Comparison of ENCODE assay signal across 10 mouse cellular contexts in the genomic region with DNA sequence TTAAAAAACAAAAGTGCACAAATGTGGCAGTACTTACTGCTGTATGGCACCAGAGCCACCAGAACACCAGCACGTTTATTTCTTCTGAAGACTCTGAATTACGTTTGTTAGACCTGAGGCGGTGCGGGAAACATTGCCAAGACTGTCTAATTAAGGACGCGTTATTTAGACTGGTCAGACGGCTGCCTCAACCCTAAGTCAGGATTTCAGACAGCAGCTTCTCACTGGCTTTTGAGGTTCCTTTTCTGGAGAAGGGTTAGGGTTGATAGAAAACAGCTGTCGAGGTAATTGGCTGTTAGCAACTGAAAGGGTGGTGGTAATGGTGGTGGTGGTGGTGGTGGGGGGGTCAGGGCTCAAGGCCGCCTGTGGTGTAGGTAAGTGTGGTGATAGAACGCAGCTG. TPM values are rescaled to one million over a fixed set of nuclear protein-coding genes. Genes with fewer than 3 reads are reported as not detected.
A peak's percentile ranks its signal among the peaks of the same experiment; 100 is the strongest.
DNase-seq lines count a peak whose midpoint lies in the region; ATAC-seq and TF ChIP-seq lines count a peak whose summit lies in the region.
"Had no signal": no experiment of that assay in that cellular context is flagged by ENCODE, and none has a peak within 500 bp of the region (broad histone marks: within the 10 kb centered on the region; RNA-seq: fewer than 3 reads in every experiment).

No protein-coding gene starts in this region.

- no peak for TF ChIP-seq CTCF in cortical plate, adult 2 months (IDR thresholded peaks at IDR 0.05; ENCODE audit: extremely low read depth, insufficient read depth, low read length)

- no peak for ATAC-seq in heart, embryonic 16.5 days (replicated peaks; ENCODE audit: extremely low read depth, insufficient read depth, low FRiP score)
- no peak for ATAC-seq in hindbrain, embryonic 14.5 days (ENCODE audit: low FRiP score)
- no peak for ATAC-seq in midbrain, embryonic 14.5 days (ENCODE audit: low FRiP score, low TSS enrichment)

- no peaks in the 10 kb centered on the region for H3K27me3 ChIP-seq in heart, embryonic 16.5 days (ENCODE audit: control insufficient read depth, insufficient read depth, low read length)
- peaks cover 36% of the 10 kb centered on the region for H3K27me3 ChIP-seq in hindbrain, embryonic 14.5 days (ENCODE audit: control insufficient read depth, insufficient read depth, low read length)
- H3K27me3 ChIP-seq in midbrain, embryonic 14.5 days (ENCODE audit: control insufficient read depth, insufficient read depth, low read length): peaks cover 19% of the 10 kb centered on the region

- intact Hi-C loops in heart, postnatal 14 days (cut with DNase I): no loop called here
- intact Hi-C loops in left cerebral cortex, postnatal 36 days (cut with DNase I): no loop called here

- H3K9me3 ChIP-seq in heart, embryonic 16.5 days (replicated peaks; ENCODE audit: control insufficient read depth, low read length): no peaks in the 10 kb centered on the region
- no peaks in the 10 kb centered on the region for H3K9me3 ChIP-seq in hindbrain, embryonic 14.5 days (ENCODE audit: control insufficient read depth, low read length)
- no peaks in the 10 kb centered on the region for H3K9me3 ChIP-seq in midbrain, embryonic 14.5 days (ENCODE audit: control insufficient read depth, low read length)
- H3K9me3 ChIP-seq: G1E had no signal

- H3K9ac ChIP-seq in heart, embryonic 16.5 days (ENCODE audit: low read length): peak overlapping the region; percentile 31
- no peak overlapping the region for H3K9ac ChIP-seq in hindbrain, embryonic 14.5 days
- no peak overlapping the region for H3K9ac ChIP-seq in midbrain, embryonic 14.5 days (replicated peaks; ENCODE audit: low read length)

- H3K4me1 ChIP-seq in heart, embryonic 16.5 days (ENCODE audit: control insufficient read depth, insufficient read depth, low read length): peaks cover 14% of the 10 kb centered on the region
- no peaks in the 10 kb centered on the region for H3K4me1 ChIP-seq in cortical plate, adult 2 months (ENCODE audit: control insufficient read depth, insufficient read depth, low read length)
- 0 out of 2 replicates have a peak, but pooled peaks cover 5% of the 10 kb centered on the region for H3K4me1 ChIP-seq in hindbrain, embryonic 14.5 days (replicated peaks; ENCODE audit: control insufficient read depth, insufficient read depth, low read length)
- no peaks in the 10 kb centered on the region for H3K4me1 ChIP-seq in midbrain, embryonic 14.5 days (ENCODE audit: control insufficient read depth, insufficient read depth, low read length)

- no peak overlapping the region for H3K27ac ChIP-seq in heart, embryonic 16.5 days (ENCODE audit: low read length)
- H3K27ac ChIP-seq in cortical plate, adult 2 months (ENCODE audit: insufficient read depth, low read length): no peak overlapping the region
- no peak overlapping the region for H3K27ac ChIP-seq in hindbrain, embryonic 14.5 days
- H3K27ac ChIP-seq in midbrain, embryonic 14.5 days (replicated peaks; ENCODE audit: low read depth, low read length): no peak overlapping the region

- no peak for TF ChIP-seq POLR2A in cortical plate, adult 2 months (IDR thresholded peaks at IDR 0.05; ENCODE audit: extremely low read depth, insufficient read depth, low read length)

- 7% methylated on average over 10 of the region's 10 CpGs for WGBS in heart, embryonic 16.5 days
- WGBS in hindbrain, embryonic 14.5 days: 7% methylated on average over 10 of the region's 10 CpGs
- 8% methylated on average over 10 of the region's 10 CpGs for WGBS in midbrain, embryonic 14.5 days

- DNase-seq in heart, postnatal 14 days: no peak
- DNase-seq in hindbrain, embryonic 14.5 days (ENCODE audit: low spot score): no peak
- no peak for DNase-seq in midbrain, embryonic 14.5 days
- DNase-seq in right cerebral cortex, adult 2 months (ENCODE audit: low spot score in 2 of 2): no peak
- DNase-seq in left cerebral cortex, postnatal 36 days (ENCODE audit: low spot score in 2 of 2): no peak
- no peak for DNase-seq in spleen, postnatal 10 days (ENCODE audit: low spot score in 2 of 2)

- H3K4me3 ChIP-seq in heart, embryonic 16.5 days (ENCODE audit: low read length): peak overlapping the region; percentile 50
- H3K4me3 ChIP-seq in cortical plate, adult 2 months (ENCODE audit: insufficient read depth, low read length): 0 out of 2 replicates have a peak overlapping the region, but pooled peaks have one; percentile 9
- peak overlapping the region; percentile 19 for H3K4me3 ChIP-seq in hindbrain, embryonic 14.5 days (replicated peaks; ENCODE audit: low read length)
- H3K4me3 ChIP-seq in midbrain, embryonic 14.5 days (replicated peaks; ENCODE audit: low read depth, low read length): 0 out of 2 replicates have a peak overlapping the region, but pooled peaks have one; percentile 9

- H3K36me3 ChIP-seq in heart, embryonic 16.5 days (ENCODE audit: control insufficient read depth, insufficient read depth): no peaks in the 10 kb centered on the region
- H3K36me3 ChIP-seq in hindbrain, embryonic 14.5 days (replicated peaks; ENCODE audit: control insufficient read depth, insufficient read depth): no peaks in the 10 kb centered on the region
- H3K36me3 ChIP-seq in midbrain, embryonic 14.5 days (ENCODE audit: control insufficient read depth, insufficient read depth, low read length): no peaks in the 10 kb centered on the region
- H3K36me3 ChIP-seq: G1E had no signal

- peak overlapping the region; percentile 72 for H3K4me2 ChIP-seq in heart, embryonic 16.5 days (ENCODE audit: low read depth, low read length)
- peak overlapping the region; percentile 32 for H3K4me2 ChIP-seq in hindbrain, embryonic 14.5 days (replicated peaks)
- H3K4me2 ChIP-seq in midbrain, embryonic 14.5 days (ENCODE audit: low read length): peak overlapping the region; percentile 43

RNA-seq across cellular contexts. Expression of a gene that starts 10.0 kb away (rescaled TPM):
- polyA plus RNA-seq in heart, embryonic 16.5 days (2015; fragmentation: Nextera tagmentation; extraction: Ambion mirVana): 0.29 and 0.34 TPM in 2 replicates
- total RNA-seq in heart, postnatal 14 days (2021): not detected
- polyA plus RNA-seq in cortical plate, adult 2 months (2012; rRNA removed): 0.69 and 0.95 TPM in 2 replicates
- polyA plus RNA-seq in hindbrain, embryonic 14.5 days (2014; fragmentation: Nextera tagmentation; extraction: Ambion mirVana): 0.21 TPM in 1 of 2 replicates, not detected in the other
- not detected in 2 replicates for polyA plus RNA-seq in midbrain, embryonic 14.5 days (2014; fragmentation: Nextera tagmentation; extraction: Ambion mirVana)
- total RNA-seq in left cerebral cortex, postnatal 36 days (2021): 1 to 10 TPM in 1 of 2 experiments, under 1 TPM in 1; 0.93 to 1.5 TPM
- polyA plus RNA-seq: G1E had no signal

RNA-seq across cellular contexts. Expression of a gene that starts 32.2 kb away (rescaled TPM):
- 7.7 and 8.6 TPM in 2 replicates for polyA plus RNA-seq in heart, embryonic 16.5 days (2015; fragmentation: Nextera tagmentation; extraction: Ambion mirVana)
- total RNA-seq in heart, postnatal 14 days (2021): 100 to 1,000 TPM; 465 to 538 TPM
- 20.7 and 34.8 TPM in 2 replicates for polyA plus RNA-seq in cortical plate, adult 2 months (2012; rRNA removed)
- 3.2 and 3.3 TPM in 2 replicates for polyA plus RNA-seq in hindbrain, embryonic 14.5 days (2014; fragmentation: Nextera tagmentation; extraction: Ambion mirVana)
- polyA plus RNA-seq in midbrain, embryonic 14.5 days (2014; fragmentation: Nextera tagmentation; extraction: Ambion mirVana): 4.1 and 6.4 TPM in 2 replicates
- total RNA-seq in left cerebral cortex, postnatal 36 days (2021): 100 to 1,000 TPM; 319 to 326 TPM

RNA-seq across cellular contexts. Expression of a gene that starts 33.0 kb away (rescaled TPM):
- polyA plus RNA-seq in heart, embryonic 16.5 days (2015; fragmentation: Nextera tagmentation; extraction: Ambion mirVana): 0.83 and 1.0 TPM in 2 replicates
- not detected for total RNA-seq in heart, postnatal 14 days (2021)
- 0.04 and 0.06 TPM in 2 replicates for polyA plus RNA-seq in cortical plate, adult 2 months (2012; rRNA removed)
- polyA plus RNA-seq in hindbrain, embryonic 14.5 days (2014; fragmentation: Nextera tagmentation; extraction: Ambion mirVana): 0.05 TPM in 1 of 2 replicates, not detected in the other
- 0.09 TPM in 1 of 2 replicates, not detected in the other for polyA plus RNA-seq in midbrain, embryonic 14.5 days (2014; fragmentation: Nextera tagmentation; extraction: Ambion mirVana)
- not detected for total RNA-seq in left cerebral cortex, postnatal 36 days (2021)
- total RNA-seq: megakaryocyte progenitor cell, adult 5-6 weeks had no signal

RNA-seq across cellular contexts. Expression of a gene that starts 35.1 kb away (rescaled TPM):
- 3.8 and 9.2 TPM in 2 replicates for polyA plus RNA-seq in heart, embryonic 16.5 days (2015; fragmentation: Nextera tagmentation; extraction: Ambion mirVana)
- 100 to 1,000 TPM in 1 of 2 experiments, 10 to 100 TPM in 1; 49.0 to 131 TPM for total RNA-seq in heart, postnatal 14 days (2021)
- polyA plus RNA-seq in cortical plate, adult 2 months (2012; rRNA removed): 6.4 and 14.2 TPM in 2 replicates
- 0.81 and 3.3 TPM in 2 replicates for polyA plus RNA-seq in hindbrain, embryonic 14.5 days (2014; fragmentation: Nextera tagmentation; extraction: Ambion mirVana)
- 3.4 and 4.6 TPM in 2 replicates for polyA plus RNA-seq in midbrain, embryonic 14.5 days (2014; fragmentation: Nextera tagmentation; extraction: Ambion mirVana)
- 1 to 10 TPM; 6.2 to 7.0 TPM for total RNA-seq in left cerebral cortex, postnatal 36 days (2021)

RNA-seq across cellular contexts. Expression of a gene that starts 36.6 kb away (rescaled TPM):
- 2.0 and 2.2 TPM in 2 replicates for polyA plus RNA-seq in heart, embryonic 16.5 days (2015; fragmentation: Nextera tagmentation; extraction: Ambion mirVana)
- 10 to 100 TPM; 13.1 to 34.3 TPM for total RNA-seq in heart, postnatal 14 days (2021)
- 0.74 and 0.92 TPM in 2 replicates for polyA plus RNA-seq in cortical plate, adult 2 months (2012; rRNA removed)
- polyA plus RNA-seq in hindbrain, embryonic 14.5 days (2014; fragmentation: Nextera tagmentation; extraction: Ambion mirVana): 1.2 TPM in 1 of 2 replicates, not detected in the other
- polyA plus RNA-seq in midbrain, embryonic 14.5 days (2014; fragmentation: Nextera tagmentation; extraction: Ambion mirVana): 0.77 and 1.4 TPM in 2 replicates
- total RNA-seq in left cerebral cortex, postnatal 36 days (2021): 1 to 10 TPM; 3.6 to 4.6 TPM
